Mouse (Mus musculus) lung, adult 2 months (tissue): ENCODE results near the gene 2810459M11Rik.

Source experiments
- CTCF ChIP-seq: fragments of 200-500 bp; IDR thresholded peaks from 2 replicates; pipeline ENCODE4 v1.5.1; 2011; ENCODE audit warnings: mild to moderate bottlenecking, low read length, control low read depth; ENCODE audit not compliant: insufficient read depth
- POLR2A ChIP-seq: fragments of 200-500 bp; IDR thresholded peaks from 2 replicates; pipeline ENCODE4 v1.6.1; 2011; ENCODE audit warnings: low read depth, mild to moderate bottlenecking, control low read depth, low read length, borderline replicate concordance; ENCODE audit errors: extremely low read depth

DNA sequence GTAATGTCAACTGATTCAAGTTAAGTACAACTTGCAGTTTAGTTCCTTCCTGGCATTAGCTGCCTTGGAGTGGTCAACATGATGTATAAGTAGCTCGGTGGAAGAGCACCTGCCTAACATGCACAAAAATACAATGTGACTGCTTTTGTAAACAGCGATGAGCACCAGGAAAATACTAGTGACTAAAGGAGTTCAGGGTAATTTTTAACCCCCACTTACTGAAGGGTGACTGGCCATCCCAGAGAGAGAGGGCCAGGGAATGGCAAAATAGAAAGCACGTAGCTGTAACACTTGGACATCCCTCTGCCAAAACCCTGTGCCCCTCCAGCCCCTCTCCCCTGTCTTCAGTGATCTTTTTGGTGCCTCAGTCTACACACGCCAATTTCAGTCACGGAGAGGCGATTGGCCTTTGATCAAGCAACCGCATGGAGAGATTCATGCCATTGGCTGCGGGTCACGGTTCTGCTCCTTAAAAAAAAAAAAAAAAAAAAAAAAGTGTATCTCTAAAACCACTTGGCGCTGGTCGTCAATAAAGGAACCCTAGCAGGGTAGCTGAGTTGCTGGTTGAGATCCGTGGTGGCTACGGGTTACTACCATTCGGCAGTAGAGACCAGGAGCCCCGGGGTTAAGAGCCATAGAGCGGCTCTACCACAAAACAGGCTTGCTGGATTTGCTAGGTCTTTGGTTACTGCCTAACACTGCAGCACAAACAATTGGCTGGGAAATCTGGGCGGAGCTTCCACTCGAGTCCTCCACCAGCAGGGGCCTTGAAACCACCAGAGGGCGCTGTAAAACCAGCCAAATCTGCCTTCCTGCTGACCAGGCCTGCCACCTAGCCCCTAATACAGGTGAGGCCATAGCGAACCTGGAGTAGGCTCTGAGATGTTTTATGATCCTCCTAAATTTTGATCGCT lies 13.4 kb downstream of the 2810459M11Rik start:
- peak; percentile 83 for TF ChIP-seq CTCF
- no peak for TF ChIP-seq POLR2A
